Mouse (Mus musculus) heart, embryonic 12.5 days (tissue): Measurements from ENCODE around the gene Esrra. TPM values are rescaled to one million over a fixed set of nuclear protein-coding genes. Genes with fewer than 3 reads are reported as not detected.
A peak's percentile ranks its signal among the peaks of the same experiment; 100 is the strongest.

Experiments used
- ATAC-seq: fragments of 200-750 bp; cut with Nextera tagmentation; 2 replicates; pipeline ENCODE4 v1.8.0; 2017; ENCODE audit warnings: moderate TSS enrichment, moderate library complexity; ENCODE audit not compliant: insufficient number of reproducible peaks, low FRiP score
- H3K27ac ChIP-seq: fragments of 300-500 bp; sonication (generic); 2 replicates; pipeline ENCODE4 v1.5.1; 2016; ENCODE audit warnings: mild to moderate bottlenecking, moderate library complexity; ENCODE audit not compliant: poor library complexity, severe bottlenecking
- H3K27me3 ChIP-seq: fragments of 300-500 bp; sonication (generic); replicated peaks from 2 replicates; pipeline ENCODE4 v1.6.1; 2016; ENCODE audit warnings: mild to moderate bottlenecking, moderate library complexity
- H3K36me3 ChIP-seq: fragments of 300-500 bp; sonication (generic); 2 replicates; pipeline ENCODE4 v1.6.1; 2016; ENCODE audit warnings: mild to moderate bottlenecking, moderate library complexity
- H3K4me1 ChIP-seq: fragments of 300-500 bp; sonication (generic); replicated peaks from 2 replicates; pipeline ENCODE4 v1.6.1; 2016; ENCODE audit warnings: mild to moderate bottlenecking
- H3K4me2 ChIP-seq: fragments of 300-500 bp; sonication (generic); 2 replicates; pipeline ENCODE4 v1.6.1; 2016; ENCODE audit warnings: mild to moderate bottlenecking, moderate library complexity
- H3K4me3 ChIP-seq: fragments of 300-500 bp; sonication (generic); 2 replicates; pipeline ENCODE4 v1.5.1; 2016; ENCODE audit warnings: mild to moderate bottlenecking
- H3K9ac ChIP-seq: fragments of 300-500 bp; sonication (generic); 2 replicates; pipeline ENCODE4 v1.6.1; 2016; ENCODE audit warnings: mild to moderate bottlenecking, moderate library complexity
- H3K9me3 ChIP-seq: fragments of 300-500 bp; sonication (generic); replicated peaks from 2 replicates; pipeline ENCODE4 v1.6.1; 2016; ENCODE audit warnings: mild to moderate bottlenecking, moderate library complexity
- WGBS: fragments of 180-500 bp; shearing (Covaris S2); methylation state at CpG from one replicate; pipeline ENCODE4 v1.1.7; 2016; 5-methylcytosine and 5-hydroxymethylcytosine counted together
- polyA plus RNA-seq: library from polyadenylated mRNA; unstranded; fragments of >200 nt; fragmentation: Nextera tagmentation; extraction: Ambion mirVana; gene quantifications from 2 replicates; pipeline ENCODE4 v1.2.1, GENCODE M21; 2016

The Esrra gene
- polyA plus RNA-seq: 27.4 and 30.2 TPM in 2 replicates

DNA sequence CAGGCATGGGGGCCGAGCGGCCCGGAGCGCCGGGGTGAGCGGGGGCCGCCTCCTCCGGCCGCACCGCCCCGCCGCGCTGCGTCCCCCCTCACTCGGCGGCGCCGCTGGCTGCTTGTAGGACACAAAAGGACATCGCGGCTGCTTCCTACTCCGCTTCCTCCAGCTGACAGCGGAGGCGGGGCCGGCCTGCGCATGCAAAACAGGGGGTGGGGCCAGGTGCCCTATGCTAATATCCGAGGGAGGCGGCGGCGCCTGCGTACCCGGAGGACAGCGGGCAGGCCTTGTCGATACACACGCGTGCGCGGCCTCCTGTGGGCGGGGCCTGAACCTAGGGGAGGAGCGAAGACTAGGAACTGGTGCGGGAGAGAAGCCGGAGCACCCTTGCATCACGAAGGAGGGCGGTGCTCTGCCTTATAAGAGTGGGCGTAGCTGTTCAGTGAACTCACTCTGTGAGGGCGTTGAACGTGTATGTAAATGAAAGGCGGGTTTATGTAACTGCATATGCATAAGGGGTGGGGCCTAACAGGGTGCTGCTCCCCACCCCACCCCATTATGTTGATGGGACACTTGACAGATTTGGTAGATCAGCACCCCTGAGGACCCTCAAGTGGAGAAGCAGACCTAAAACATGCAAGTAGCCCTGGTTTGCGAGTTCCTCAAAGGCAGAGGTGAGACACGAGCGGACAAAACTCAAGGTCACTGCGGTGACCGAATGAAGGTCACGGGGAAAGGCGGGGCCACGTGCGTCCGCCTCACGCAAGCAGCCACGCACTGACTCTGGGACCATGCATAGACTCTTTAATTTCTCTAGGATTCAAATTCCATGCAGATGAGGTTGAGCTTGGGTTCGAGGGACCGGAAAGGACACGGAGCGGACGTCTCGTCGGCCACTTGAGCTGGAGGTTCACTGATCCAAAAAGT is at the start of gene Esrra:
TSS of gene Esrra (minus strand) at position 167 of the 921 bp plus-strand sequence.
- H3K9me3 ChIP-seq: peaks cover 4% of the 10 kb centered on the region; the same call in 1 of the 2 replicates
- ATAC-seq: peak; percentile 95
- under 1% methylated on average over 66 of the region's 66 CpGs for WGBS
- peaks cover 47% of the 10 kb centered on the region for H3K4me1 ChIP-seq
- H3K27me3 ChIP-seq: peaks cover 28% of the 10 kb centered on the region
- H3K27ac ChIP-seq: peak within 1 kb of the TSS; percentile 96
- peak within 1 kb of the TSS; percentile 97 for H3K9ac ChIP-seq
- H3K4me3 ChIP-seq: peak within 1 kb of the TSS; percentile 88
- H3K4me2 ChIP-seq: peak within 1 kb of the TSS; percentile 90
- H3K36me3 ChIP-seq: peaks cover 13% of the 10 kb centered on the region

DNA sequence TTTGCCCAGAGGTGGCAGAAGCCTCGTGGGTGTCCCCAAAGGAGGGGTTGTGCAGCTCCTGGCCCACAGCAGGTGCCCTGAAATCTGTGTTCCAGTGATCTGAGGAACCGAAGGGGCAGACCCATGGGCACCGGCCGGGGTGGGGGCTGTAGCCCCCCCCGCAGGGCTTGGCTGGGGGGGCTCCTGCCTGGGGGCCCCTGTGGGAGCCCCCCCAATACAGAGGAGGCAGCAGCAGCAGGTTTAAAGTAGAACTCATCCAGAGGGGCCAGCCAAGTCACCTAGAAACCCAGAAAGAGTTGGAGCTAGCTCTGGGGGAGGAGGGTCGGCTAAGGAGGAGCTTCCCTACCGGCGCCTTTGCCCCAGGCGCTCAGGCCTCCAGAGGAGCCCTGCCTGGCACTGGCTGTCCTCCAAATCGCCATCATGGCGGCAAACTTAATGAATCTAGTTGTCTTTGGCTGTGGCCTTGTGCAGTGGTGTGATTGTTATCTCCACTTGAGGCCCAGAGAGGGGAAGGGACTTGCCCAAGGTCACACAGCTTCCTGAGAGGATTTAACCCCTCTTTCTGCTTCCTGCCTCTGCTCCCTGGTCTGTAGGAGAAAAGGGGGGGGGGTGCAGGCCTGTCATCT is 49.0 kb upstream of the Esrra start:
- Histone ChIP-seq H3K36me3 (peaks cover 12% of the 10 kb centered on the region), H3K4me2 (peak overlapping the region; percentile 81), H3K9ac (peak overlapping the region; percentile 30), H3K27me3 (no peaks in the 10 kb centered on the region), H3K4me1 (peaks cover 46% of the 10 kb centered on the region), H3K27ac (peak overlapping the region; percentile 65), H3K4me3 (peak overlapping the region; percentile 63; the same call in 1 of the 2 replicates), H3K9me3 (no peaks in the 10 kb centered on the region)
- WGBS: 21% methylated on average over 11 of the region's 11 CpGs
- no peak for ATAC-seq

DNA sequence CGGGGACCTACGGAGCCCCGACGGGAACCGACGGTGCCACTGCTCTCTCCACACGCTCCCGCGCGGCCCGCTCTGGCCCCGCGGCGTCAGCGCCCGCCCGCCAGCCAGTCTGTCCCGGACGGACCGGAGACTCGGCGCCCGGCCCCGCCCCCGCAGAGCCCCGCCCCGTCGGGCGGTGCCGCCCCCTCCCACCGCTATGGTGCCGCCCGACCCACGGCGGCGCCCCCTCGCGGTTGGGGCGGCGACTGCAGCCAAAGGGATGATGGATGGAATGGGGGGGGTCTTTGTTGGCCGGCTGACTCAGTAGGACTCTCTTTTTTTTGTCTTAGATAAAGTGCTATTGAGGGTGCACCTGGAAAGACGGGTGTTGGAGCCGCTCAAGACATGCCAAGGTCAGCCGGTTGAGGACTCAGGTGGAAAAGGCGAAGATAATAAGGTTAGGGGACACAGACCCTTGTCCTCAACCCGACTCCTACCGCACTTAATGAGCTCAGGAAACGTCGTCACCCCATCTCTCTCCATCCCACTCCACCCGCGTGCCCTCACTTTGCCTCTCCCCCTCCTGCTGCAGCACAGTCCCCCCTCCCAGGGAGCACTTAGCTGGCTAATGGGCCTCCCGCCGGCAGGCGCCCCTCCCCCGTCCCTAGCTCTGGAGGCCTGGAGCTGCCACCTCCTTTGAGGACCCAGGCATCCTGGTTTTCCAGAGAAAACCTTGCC is 48.2 kb upstream of the Esrra start:
- peak overlapping the region; percentile 65; the same call in 1 of the 2 replicates for H3K27ac ChIP-seq
- H3K27me3 ChIP-seq: no peaks in the 10 kb centered on the region
- H3K4me2 ChIP-seq: peak overlapping the region; percentile 81
- H3K9me3 ChIP-seq: no peaks in the 10 kb centered on the region
- peaks cover 19% of the 10 kb centered on the region for H3K36me3 ChIP-seq
- peak overlapping the region; percentile 77 for H3K9ac ChIP-seq
- under 1% methylated on average over 55 of the region's 55 CpGs for whole genome bisulfite sequencing
- peak; percentile 85 for ATAC-seq
- H3K4me1 ChIP-seq: peaks cover 46% of the 10 kb centered on the region
- H3K4me3 ChIP-seq: peak overlapping the region; percentile 63

DNA sequence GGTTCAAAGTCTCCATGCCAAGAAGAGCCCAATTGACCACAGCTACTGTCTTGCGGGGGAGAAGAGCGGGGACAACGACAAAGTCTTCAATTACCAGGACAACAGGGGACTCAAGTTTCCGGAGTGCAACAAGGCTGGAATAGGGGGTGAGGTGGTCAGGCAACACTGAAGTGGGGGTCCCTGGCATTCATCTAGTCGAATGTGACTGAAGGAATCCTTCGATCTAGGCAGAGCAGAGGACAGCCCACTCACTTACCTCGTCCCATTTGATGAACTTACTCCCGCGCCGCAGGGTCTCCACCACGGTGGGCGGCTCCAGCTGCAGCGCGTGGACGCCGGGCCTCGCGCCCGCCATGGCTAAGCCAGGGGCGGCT is 47.7 kb upstream of the Esrra start:
- peak overlapping the region; percentile 77 for H3K9ac ChIP-seq
- H3K27me3 ChIP-seq: no peaks in the 10 kb centered on the region
- ATAC-seq: no peak
- H3K27ac ChIP-seq: no peak overlapping the region
- peak overlapping the region; percentile 63 for H3K4me3 ChIP-seq
- WGBS: under 1% methylated on average over 20 of the region's 20 CpGs
- H3K4me1 ChIP-seq: peaks cover 46% of the 10 kb centered on the region
- H3K36me3 ChIP-seq: peaks cover 25% of the 10 kb centered on the region
- peak overlapping the region; percentile 81 for H3K4me2 ChIP-seq
- no peaks in the 10 kb centered on the region for H3K9me3 ChIP-seq

DNA sequence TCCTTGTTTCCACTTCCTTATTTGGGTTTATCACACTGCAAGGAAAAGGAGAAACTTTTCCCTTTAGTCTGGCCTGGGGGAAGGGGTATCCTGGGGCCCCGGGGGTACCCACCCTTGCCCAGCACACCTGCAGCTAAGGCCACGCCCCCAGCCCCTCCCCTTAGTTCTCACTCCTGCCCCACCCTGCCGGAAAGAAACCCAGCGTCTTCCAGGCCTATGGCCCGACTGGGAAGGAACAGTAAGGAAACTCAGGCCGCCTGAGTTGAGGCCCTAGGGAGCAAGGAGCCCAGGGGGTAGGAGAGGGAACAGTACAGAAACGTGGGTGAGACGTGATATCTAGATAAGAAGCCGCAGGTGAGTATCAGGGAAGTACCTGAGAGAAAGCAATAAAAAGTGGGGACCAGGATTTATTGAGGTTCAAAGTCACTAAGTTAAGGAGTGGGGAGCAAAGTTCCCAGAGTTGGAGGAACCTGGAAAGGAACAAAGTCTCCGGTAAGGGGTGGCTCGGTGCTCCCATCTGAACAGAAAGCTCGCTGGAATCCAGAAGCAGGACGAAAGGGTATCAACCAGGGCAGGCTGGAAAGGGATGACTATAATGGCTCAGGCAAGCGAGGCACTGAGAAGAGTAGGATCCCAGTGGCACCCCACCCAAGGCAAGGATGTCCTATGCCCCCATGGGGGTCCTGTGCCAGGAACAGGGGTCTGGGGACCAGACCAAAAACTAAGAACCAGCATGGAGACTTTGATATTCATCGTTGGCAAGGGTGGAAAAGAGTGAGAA is 47.1 kb upstream of the Esrra start:
- H3K4me2 ChIP-seq: peak overlapping the region; percentile 81
- no peaks in the 10 kb centered on the region for H3K27me3 ChIP-seq
- no peaks in the 10 kb centered on the region for H3K9me3 ChIP-seq
- H3K4me3 ChIP-seq: peak overlapping the region; percentile 63
- peaks cover 31% of the 10 kb centered on the region for H3K36me3 ChIP-seq
- H3K27ac ChIP-seq: no peak overlapping the region
- WGBS: 12% methylated on average over 15 of the region's 15 CpGs
- H3K9ac ChIP-seq: peak overlapping the region; percentile 77
- no peak for ATAC-seq
- peaks cover 42% of the 10 kb centered on the region for H3K4me1 ChIP-seq

DNA sequence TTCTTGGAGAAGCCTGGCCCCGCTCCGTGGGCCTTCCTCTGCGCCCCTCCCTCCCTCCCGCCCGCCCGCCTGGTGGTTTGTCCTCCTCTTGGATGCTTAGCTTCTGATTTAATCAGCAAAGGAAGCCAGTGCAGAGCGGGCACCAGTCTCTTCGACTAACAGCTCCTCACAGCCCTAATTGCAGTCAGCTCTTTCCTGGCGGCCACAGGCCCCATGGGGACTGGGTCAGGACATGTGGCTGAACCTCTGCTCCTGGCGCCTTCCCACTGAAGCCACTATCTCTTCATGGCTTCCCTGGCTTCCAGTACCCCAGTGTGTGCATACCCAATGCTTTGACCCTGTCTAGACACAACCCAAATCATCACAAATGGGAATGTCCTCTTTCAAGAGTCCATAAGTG is 34.8 kb upstream of the Esrra start:
- no peak for ATAC-seq
- Histone ChIP-seq H3K9me3 (no peaks in the 10 kb centered on the region), H3K4me3 (no peak overlapping the region), H3K27ac (no peak overlapping the region), H3K4me1 (peaks cover 35% of the 10 kb centered on the region), H3K4me2 (no peak overlapping the region), H3K36me3 (peaks cover 65% of the 10 kb centered on the region), H3K9ac (no peak overlapping the region), H3K27me3 (no peaks in the 10 kb centered on the region)
- WGBS: 73% methylated on average over 10 of the region's 10 CpGs

DNA sequence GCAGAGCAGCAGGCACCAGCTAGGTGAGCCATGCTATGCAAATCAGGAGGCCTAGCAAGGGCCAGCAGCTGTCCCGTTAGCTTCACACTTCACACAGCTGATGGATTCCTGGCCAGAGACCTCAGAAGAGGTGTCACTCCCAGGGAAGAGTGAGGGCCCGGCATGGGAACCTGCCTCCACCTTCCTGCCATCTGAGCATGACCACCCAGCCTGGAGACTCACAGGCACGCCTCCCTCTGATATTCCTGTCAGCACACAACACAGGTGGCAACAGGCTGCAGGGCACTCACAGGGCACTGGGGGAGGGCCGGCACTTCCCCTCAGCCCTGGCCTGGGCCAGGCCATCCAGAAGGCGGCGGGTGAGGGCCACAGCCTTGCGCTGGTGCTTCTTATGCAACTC is 33.8 kb upstream of the Esrra start:
- Histone ChIP-seq H3K27me3 (no peaks in the 10 kb centered on the region), H3K4me3 (no peak overlapping the region), H3K9me3 (no peaks in the 10 kb centered on the region), H3K36me3 (peaks cover 61% of the 10 kb centered on the region), H3K4me1 (peaks cover 35% of the 10 kb centered on the region), H3K9ac (no peak overlapping the region), H3K4me2 (no peak overlapping the region), H3K27ac (no peak overlapping the region)
- ATAC-seq: no peak
- 61% methylated on average over 7 of the region's 7 CpGs for WGBS

DNA sequence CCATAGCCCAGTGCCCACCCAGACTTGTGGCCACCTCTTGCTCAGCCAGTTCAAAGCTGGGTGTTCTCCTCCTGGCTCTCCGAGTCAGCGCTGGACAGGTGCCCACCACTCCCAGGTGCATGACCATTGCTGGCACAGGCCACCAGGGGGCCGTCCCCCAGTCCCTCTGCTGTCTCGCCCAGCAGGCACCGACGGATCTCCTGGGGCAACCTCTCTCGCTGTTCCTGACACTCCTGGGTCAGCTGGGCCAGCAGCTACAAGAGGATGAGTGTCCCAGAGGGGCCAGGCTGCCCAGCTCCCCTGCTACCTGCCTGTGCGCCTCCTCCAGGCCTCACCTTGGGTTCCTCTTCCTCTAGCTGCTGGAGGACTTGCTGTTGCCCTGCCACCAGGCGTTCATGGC is 32.4 kb upstream of the Esrra start:
- Histone ChIP-seq H3K9ac (no peak overlapping the region), H3K4me3 (no peak overlapping the region), H3K4me1 (peaks cover 44% of the 10 kb centered on the region), H3K27ac (no peak overlapping the region), H3K4me2 (no peak overlapping the region), H3K9me3 (no peaks in the 10 kb centered on the region), H3K27me3 (no peaks in the 10 kb centered on the region), H3K36me3 (peaks cover 47% of the 10 kb centered on the region)
- ATAC-seq: no peak
- WGBS: 63% methylated on average over 9 of the region's 9 CpGs

DNA sequence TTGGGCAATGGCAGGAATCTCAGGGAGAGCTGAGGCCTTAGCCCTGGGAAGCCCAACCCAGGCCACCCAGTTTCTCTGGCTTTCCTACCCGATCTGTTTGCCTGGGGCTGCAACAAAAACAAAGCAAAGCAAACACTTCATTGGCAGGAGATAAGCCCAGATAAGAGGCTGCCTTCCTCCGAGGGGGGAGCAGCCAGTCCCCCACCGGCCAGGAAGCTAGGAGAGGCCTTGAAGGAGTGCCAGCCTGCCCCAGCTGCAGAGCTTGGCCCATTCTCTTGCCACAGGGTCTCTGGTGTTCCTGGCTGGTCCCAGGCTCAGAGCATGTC is 31.1 kb upstream of the Esrra start:
- peak overlapping the region; percentile 63 for H3K4me3 ChIP-seq
- H3K27me3 ChIP-seq: no peaks in the 10 kb centered on the region
- peak overlapping the region; percentile 80 for H3K9ac ChIP-seq
- no peaks in the 10 kb centered on the region for H3K9me3 ChIP-seq
- peaks cover 33% of the 10 kb centered on the region for H3K36me3 ChIP-seq
- ATAC-seq: no peak; the same call in 1 of the 2 replicates
- H3K4me2 ChIP-seq: peak overlapping the region; percentile 78
- H3K27ac ChIP-seq: peak overlapping the region; percentile 98
- H3K4me1 ChIP-seq: peaks cover 44% of the 10 kb centered on the region
- WGBS: 1% methylated on average over 3 of the region's 3 CpGs

DNA sequence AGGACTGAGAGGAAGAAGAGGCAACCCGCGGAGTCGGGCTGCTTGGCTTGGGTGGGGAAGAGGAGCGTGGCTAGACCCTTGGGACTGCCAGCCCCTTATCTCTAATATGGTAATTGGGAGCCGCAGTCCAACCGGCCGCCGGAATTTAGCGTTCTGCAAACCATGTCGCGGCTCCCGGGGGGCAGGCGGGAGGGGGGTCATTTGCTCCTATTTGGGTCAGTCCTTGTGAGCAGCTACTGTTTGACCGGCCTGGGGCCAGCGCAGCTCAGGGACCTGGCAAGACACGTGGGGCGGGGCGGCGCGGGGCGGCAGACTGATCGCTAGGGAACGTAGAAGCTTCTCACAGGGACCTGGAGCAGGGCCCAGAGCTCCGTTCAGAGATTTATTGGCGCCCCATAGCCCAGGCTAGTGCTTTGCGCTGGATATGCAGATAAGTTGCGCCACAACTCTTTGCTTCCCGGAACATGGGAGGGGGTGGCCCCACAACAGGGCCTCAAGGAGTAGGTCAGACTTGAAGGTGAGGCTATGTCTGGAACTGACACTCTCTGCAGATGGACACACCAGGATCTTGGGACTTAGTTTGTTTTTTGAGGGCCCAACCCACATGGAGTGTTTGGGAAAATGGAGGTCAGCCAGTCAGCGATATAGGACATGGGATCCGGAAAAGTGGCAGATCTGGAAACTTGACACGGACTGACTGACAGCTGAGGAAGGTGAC is 30.5 kb upstream of the Esrra start:
- WGBS: 1% methylated on average over 31 of the region's 31 CpGs
- Histone ChIP-seq H3K27ac (peak overlapping the region; percentile 98), H3K4me3 (peak overlapping the region; percentile 63), H3K27me3 (no peaks in the 10 kb centered on the region), H3K9ac (peak overlapping the region; percentile 80), H3K4me2 (peak overlapping the region; percentile 78), H3K36me3 (peaks cover 28% of the 10 kb centered on the region), H3K9me3 (no peaks in the 10 kb centered on the region), H3K4me1 (peaks cover 44% of the 10 kb centered on the region)
- ATAC-seq: peak; percentile 43
